Mouse (Mus musculus) kidney, postnatal 10 days (tissue): Measurements from ENCODE around the gene Cyp2a12.
"Not testable (repeated sequence)": the region's sequence is repeated elsewhere in the genome, so short reads cannot be mapped to it uniquely, and the experiment has no call there.

Experiments
- DNase-seq: peaks from one replicate; pipeline ENCODE4 v3.0.0; 2021; ENCODE audit warnings: mixed read lengths

Cyp2a12 gene

DNA sequence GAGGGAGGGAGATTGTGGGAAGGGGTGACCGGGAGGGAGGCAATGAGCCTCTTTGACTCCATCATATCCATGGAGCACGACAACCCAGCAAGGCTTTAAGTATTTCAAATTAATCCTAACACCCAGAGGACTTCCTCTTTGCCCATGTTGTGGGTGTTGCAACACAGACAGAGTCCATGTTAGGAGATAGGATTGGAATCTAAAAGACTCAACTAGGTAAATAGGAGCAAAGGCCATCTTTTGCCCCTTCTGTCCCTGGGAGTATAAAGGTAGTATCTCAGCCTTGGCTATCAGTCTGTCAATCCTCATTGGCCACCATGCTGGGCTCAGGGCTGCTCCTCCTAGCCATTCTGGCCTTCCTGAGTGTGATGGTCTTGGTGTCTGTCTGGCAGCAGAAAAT lies at the start of gene Cyp2a12:
Cyp2a12 (plus strand) TSS at position 293 of the 400 bp plus-strand sequence.
- DNase-seq = no peak

DNA sequence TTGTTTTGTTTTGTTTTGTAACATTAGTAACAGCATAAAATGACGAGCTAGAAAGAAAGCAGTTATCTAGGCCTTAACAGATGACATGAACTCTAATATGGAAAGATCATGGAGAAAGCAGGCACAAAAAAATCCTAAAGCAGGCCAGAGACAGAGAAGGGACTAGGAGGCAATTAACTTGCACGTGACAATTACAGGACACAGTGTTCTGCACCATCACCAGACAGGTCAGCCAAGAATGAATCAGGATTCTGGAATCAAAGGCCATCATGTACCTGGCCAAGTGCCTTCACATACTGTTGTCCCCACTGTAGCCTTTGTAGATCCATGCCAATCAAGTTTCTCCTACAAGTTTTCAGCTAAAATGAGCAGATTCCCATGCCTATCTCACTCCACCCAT lies 47.4 kb upstream of the Cyp2a12 start:
- not testable (repeated sequence) for DNase-seq

DNA sequence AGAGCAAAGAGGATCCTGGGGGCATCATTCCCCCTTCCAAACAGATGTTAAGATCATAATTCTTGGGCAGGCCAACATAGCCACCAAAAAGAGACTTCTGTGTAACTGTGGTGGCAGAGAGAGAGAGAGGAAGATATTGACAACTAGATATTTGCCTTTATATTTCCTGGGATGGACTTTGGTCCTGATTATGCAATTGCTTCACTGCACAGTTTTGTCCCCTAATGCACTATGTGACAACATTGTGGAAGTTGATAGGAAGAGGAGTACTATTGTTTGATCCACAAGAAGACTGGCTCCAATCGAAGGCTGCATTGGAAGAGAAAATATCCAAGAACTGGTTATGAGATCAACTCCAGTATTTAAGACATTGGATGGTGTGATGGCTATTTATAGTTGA lies 46.9 kb upstream of the Cyp2a12 start:
- not testable (repeated sequence) for DNase-seq

DNA sequence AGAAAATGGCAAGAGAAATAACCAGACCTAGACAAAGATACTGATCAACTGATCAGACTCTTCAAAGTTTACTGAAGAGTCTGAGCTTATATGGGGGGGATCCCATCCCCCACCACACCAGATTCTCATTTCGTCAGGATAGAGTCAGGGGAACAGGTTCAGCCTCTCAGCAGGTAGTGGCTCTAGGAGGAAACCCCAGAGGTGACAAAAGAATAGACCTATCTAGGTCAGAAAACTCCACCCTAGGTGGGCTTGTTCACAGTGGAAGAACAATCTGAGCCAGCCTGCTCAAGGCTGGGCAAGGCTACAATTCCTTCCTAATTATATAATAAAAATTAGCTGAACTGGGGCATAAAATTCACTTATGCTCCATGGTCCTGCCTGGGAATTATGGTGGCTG lies 46.3 kb upstream of the Cyp2a12 start:
- DNase-seq = no peak

DNA sequence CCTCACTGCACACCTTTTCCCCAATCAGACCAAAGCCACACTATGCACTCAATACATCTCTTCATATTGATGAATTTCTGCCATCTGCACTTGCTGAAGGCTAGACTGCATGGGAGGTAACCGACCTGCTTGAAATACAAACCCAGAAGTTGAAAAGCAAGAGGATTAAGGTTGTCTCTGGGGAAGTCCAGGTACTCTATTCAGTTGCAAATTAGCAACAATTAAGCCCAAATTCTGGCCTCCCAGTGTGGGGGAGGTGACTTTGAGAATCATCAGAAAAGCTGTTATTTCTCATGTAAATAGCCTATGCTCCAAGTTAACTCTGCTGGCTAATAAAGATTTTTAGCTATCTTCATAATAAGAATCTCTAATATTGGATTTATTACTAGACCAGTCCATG lies 45.7 kb upstream of the Cyp2a12 start:
- DNase-seq = not testable (repeated sequence)

DNA sequence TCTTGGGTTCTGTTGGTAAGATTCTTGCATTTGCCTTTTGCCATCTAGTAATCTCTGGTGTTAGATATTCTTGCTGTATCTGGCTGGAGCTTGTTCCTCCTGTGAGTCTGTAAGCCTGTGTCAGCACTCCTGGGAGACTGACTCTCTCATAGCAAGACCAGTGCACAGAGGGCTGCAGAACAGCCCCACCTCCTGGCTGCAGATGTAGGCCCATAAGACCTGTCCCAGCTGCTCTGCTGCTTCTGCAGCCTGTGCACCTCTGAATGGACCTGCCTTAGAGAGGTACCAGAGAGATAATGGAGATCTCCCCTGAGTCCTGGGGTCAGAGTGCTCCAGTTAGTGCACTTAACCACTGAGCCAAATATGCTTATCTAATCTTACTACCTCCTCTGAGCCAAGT lies 2.3 kb upstream of the Cyp2a12 start:
- DNase-seq = not testable (repeated sequence)

DNA sequence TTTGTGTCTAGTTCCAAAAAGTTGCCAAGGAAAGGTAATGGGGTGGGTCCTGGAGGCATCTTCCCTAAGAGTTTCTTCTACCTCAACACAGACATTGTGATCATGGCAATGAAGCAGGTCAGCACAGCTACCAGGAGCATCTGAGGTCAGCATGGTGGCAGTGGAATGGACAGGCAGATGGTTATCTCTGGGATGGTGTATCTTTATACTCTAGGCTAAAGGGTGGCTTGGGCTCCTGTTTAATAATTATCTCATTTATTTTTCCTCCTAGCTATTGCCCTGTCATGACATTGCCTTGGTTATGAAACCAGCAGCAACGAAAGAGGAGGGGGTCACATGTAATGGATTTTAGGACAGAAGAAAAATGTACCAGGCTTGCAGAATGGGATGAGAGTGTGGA lies 20.0 kb downstream of the Cyp2a12 start:
- not testable (repeated sequence) for DNase-seq

DNA sequence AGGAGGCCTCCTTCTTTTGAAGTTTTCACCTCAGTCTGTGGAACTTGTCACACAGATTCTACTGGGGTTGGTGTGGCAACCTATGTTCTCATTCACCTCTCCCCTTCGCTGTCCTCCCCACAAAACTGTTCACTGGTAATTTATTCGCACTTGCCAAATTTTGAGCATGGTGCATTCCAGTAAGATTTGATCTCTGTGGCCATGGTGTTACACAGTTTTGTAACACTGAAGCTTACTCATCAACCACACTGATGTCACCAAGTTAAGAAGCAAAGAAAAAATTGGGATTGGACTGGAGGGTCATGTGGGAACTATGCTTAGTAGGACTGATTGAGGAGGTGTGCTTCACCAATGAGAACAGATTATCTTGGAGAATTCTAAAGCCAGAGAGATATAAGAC lies 30.5 kb downstream of the Cyp2a12 start:
- not testable (repeated sequence) for DNase-seq

DNA sequence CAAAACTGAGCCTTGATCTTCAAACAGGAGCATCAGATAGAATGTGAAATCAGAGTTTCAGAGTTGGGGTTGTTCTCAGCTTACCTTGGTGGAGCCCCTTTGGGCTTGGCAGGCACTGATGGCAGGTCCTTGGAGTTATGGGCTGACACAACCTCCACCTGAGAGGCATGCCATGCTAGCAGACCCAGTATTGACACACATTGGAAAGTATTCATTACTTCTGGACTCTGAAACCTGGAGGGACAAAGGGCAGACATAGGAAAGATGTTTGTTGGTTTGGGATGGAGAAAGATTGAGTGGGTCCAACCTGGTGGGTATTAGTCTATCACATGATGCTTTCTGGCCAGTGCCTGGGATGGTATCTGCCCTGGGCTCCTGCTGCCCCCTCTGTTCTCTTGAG lies 31.0 kb downstream of the Cyp2a12 start:
- not testable (repeated sequence) for DNase-seq

DNA sequence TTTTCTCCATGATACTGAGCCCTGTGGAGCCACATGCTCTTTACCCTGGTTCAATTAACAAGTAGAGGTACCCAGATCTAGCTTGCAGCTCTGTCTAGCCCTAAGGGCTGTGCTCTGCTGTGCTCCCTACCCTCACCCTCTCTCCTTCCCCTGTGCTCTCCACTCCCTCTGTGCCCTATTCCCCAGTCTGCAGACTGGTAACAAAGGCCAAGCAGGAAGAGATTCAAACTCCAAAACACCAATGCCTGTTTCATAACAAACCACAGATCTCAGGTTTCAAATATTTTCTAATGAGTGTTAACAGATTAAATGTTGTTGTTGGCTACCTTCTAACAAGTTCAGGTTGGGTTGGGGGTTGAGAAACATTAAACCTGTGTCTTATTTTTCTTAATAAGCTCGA lies 49.8 kb downstream of the Cyp2a12 start:
- DNase-seq = no peak

DNA sequence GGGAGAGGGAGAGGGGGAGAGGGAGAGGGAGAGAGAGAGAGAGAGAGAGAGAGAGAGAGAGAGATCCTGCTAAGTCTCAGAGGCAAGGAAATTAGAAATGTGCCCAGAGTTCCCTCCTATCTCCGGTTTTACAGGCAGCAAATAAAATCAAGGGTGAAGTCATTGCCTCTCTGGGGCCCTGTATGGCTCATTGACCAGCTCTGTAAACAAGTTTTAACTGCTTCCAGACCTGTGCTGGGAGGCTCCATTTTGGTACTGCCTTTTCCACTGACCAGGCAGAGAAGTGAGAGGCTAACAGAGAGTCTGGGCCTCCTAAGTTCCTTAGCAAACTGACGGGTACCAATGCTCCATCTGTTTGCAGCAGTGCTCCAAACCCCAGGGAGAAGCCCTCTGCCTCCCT lies 52.7 kb downstream of the Cyp2a12 start:
- DNase-seq = no peak
